In the genomic region with DNA sequence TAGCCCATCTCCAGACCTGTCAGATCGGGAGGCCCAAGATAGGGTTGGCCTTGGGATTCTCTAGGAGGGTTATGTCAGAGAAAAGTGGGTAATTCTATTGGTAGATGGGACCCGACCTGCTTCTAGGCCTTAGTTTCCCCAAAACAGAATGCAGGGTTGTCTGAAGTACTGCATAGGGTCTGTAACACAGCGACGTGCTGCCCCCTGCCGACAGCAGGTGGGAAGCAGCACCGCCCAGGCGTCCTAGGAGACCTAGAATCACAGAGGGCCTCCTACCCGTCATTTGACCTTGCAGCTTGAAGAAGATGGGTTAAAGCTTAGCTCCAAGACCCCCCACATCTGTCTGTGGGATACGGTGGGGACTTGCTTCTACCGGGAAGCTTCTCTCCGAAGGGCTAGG, we compare ENCODE assay signal across 9 mouse cellular contexts. TPM values are rescaled to one million over a fixed set of nuclear protein-coding genes. Genes with fewer than 3 reads are reported as not detected.
DNase-seq lines count a peak whose midpoint lies in the region; ATAC-seq lines count a peak whose summit lies in the region.
"Had no signal": no experiment of that assay in that cellular context is flagged by ENCODE, and none has a peak within 500 bp of the region (broad histone marks: within the 10 kb centered on the region; RNA-seq: fewer than 3 reads in every experiment).

No protein-coding gene starts in this region.

- H3K36me3 ChIP-seq in hindbrain, embryonic 10.5 days: no peaks in the 10 kb centered on the region
- H3K36me3 ChIP-seq: limb, embryonic 15.5 days had no signal

- no peak for ATAC-seq in CD4-positive, CD25-positive, alpha-beta regulatory T cell, adult 4 months
- peak; percentile 72 for ATAC-seq in erythroblast, adult 5-6 weeks (replicated peaks; ENCODE audit: low FRiP score, poor library complexity, severe bottlenecking)
- ATAC-seq in megakaryocyte-erythroid progenitor cell, adult 5-6 weeks (replicated peaks; ENCODE audit: low FRiP score, low TSS enrichment, poor library complexity, severe bottlenecking): peak; percentile 86

- H3K9me3 ChIP-seq in hindbrain, embryonic 10.5 days: no peaks in the 10 kb centered on the region
- H3K9me3 ChIP-seq: limb, embryonic 15.5 days had no signal

- H3K27ac ChIP-seq in hindbrain, embryonic 10.5 days: no peak overlapping the region
- H3K27ac ChIP-seq: limb, embryonic 15.5 days had no signal

- H3K4me1 ChIP-seq in hindbrain, embryonic 10.5 days (replicated peaks): peaks cover 51% of the 10 kb centered on the region

- 3% methylated on average over 11 of the region's 11 CpGs for WGBS in hindbrain, embryonic 10.5 days

- peak; percentile 76 for DNase-seq in CD4-positive, CD25-positive, alpha-beta regulatory T cell, adult 2 months (ENCODE audit: low read depth, low spot score)
- peak; percentile 48 for DNase-seq in c-Kit-positive CD71-negative TER-119-negative erythroid progenitor cells, embryonic 14.5 days (ENCODE audit: low read depth)
- DNase-seq in hindbrain, embryonic 10.5 days (ENCODE audit: low spot score): peak; percentile 77
- DNase-seq in layer of hippocampus, adult 9-11 months: peak; percentile 58
- DNase-seq in spleen, adult 12 weeks (ENCODE audit: low spot score): peak; percentile 30

- peaks cover 74% of the 10 kb centered on the region for H3K27me3 ChIP-seq in hindbrain, embryonic 10.5 days (ENCODE audit: insufficient read depth, poor library complexity, severe bottlenecking)

- no peak overlapping the region for H3K4me3 ChIP-seq in hindbrain, embryonic 10.5 days
- H3K4me3 ChIP-seq: limb, embryonic 15.5 days had no signal

RNA-seq across cellular contexts. Expression of a gene that starts 1.2 kb away (rescaled TPM):
- polyA plus RNA-seq in CD4-positive, CD25-positive, alpha-beta regulatory T cell, adult 4 months (2017; shearing (Covaris generic)): not detected
- not detected in 2 replicates for total RNA-seq in erythroblast, adult 5-6 weeks (2015; ENCODE audit: low replicate concordance)
- total RNA-seq in erythroblast, adult 5-6 weeks (2017; ENCODE audit: low replicate concordance): not detected in 2 replicates
- 52.3 and 127 TPM in 2 replicates for polyA plus RNA-seq in hindbrain, embryonic 10.5 days (2016; fragmentation: Nextera tagmentation; extraction: Ambion mirVana)
- total RNA-seq in megakaryocyte-erythroid progenitor cell, adult 5-6 weeks (2014; fragmentation: Nextera tagmentation): not detected in 2 replicates
- not detected in 2 replicates for total RNA-seq in megakaryocyte-erythroid progenitor cell, adult 5-6 weeks (2017)
